Mouse (Mus musculus): Measurements from ENCODE around the gene Elk3.

Gene Elk3

DNA sequence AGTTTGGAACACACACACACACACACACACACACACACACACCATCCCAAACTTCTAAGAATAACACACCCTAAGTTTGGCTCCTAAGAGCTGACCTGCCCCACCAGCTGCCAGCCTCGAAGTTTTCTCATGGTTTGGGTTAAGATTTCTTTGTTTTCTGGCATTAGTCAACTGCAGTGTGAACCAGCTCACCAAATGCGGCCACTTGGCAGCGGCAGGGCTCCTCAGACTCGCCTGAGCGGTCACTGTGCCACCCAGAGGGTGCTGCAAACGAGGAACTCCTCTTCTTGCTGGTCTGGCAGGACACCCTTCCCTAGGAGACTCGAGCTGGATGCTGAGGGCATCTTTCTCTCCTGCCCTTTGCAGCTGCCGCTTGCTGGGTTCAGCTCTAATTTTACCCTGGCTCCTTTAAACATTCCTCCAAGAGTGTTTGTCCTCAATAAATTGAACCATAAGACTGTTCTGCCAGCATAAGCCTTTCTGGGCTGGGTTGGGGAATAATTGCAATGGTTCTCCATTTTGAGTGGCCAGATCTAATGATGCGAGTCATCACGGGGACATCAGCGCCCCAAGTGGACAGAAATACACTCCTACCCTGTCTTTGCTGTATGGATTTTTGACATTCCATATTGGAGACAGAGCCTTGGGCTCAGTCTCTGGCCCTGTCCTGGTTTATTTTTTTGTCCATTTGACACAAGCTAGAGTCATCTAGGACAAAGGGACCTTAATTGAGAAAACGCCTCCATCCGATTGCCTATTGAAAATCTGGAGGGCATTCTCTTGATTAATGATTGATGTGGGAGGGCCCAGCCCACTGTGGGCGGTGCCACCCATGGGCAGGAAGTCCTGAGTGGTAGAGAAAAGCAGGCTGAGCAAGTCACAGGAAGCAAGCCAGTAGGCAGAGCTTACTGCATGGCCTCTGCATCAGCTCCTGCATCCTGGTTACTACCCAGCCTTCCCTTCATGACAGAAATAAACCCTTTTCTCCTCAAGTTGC is 37.7 kb downstream of the Elk3 start:
- in situ Hi-C loops (cut with MboI; ENCODE audit: low sequenced_read_pairs): no loop called here

DNA sequence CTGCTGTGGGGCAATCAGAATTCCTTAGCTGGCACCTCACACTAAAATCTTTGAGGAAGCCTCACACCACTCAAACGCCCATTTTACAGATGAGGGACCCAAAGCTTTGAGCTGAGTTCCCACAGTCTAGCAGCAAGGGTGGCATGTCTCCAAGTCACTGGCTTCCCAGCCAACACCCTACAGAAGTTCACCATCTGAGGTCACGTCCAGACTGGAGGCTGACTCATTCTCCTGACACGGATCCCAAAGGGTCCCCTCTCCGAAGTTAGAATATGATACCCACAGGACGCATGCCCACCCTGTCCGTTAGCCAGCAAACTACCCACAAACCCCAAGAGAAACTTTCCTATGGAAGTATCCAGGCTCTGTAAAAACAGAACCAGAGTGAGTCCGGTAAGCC is 39.1 kb downstream of the Elk3 start:
- in situ Hi-C loops (cut with MboI; ENCODE audit: low sequenced_read_pairs): no loop called here

DNA sequence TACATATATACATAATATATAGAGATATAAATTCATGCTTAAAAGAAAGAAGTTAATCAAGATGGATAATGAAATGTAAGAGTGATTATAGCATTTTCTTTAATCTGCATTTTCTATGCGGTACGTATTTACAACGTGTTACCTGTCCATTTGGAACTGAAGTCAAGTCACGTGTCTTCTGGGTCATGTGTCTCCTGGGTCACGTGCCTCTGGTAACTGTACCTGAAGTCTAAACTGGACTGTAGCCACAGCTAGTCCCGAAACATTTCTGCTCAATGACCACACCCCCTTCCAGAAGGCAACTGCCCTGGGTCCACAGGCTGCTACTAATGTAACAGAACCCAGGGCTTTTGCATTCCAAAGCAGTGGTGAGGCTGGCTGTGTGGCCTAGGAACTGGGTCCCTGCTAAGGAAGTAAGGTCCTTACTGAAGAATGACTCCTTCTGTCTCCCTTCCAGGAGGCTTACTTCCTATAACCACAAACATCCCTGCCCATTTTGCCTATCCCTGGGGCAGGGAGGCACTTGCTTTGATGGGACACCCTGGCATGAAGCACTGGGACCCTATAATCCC is 40.0 kb downstream of the Elk3 start:
- in situ Hi-C loops (cut with MboI; ENCODE audit: low sequenced_read_pairs): no loop called here

DNA sequence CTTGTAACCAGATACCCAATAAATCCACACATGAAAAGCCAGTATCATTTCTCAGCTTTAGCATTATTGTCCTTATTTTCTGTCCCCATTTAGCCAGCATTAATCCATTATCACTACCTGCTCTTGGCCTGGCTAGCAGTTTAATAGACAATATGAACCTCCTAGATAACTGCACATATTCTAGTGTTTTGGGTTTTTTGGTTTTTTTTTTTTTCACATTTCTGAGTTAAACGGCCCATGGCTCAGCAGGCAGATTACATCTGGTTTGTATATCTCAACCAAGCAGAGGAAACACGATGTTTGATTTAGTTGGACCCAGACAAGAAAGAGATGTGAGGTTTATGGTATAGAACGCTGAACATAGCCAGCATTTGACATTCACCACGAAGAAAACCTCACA is 41.2 kb downstream of the Elk3 start:
- in situ Hi-C loops (cut with MboI; ENCODE audit: low sequenced_read_pairs): no loop called here

DNA sequence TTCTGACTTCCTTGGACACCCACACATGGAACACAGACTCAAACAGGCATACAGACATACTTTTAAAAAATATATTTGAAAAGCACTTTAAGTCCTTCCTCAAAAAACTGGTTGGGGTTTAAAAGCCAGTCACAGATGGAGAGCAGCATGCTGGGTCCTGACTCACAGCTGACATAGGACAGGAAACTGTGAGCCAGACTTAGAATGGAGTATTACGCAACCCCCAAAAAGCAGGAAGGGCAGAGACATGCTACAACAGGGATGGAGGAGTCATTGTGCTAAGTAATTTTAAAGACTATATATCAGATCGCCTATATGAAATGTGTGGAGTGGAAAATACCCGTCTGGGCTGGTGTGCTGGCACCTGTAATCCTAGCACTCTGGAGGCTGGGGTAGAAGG is 42.6 kb downstream of the Elk3 start:
- in situ Hi-C loops (cut with MboI; ENCODE audit: low sequenced_read_pairs): no loop called here

DNA sequence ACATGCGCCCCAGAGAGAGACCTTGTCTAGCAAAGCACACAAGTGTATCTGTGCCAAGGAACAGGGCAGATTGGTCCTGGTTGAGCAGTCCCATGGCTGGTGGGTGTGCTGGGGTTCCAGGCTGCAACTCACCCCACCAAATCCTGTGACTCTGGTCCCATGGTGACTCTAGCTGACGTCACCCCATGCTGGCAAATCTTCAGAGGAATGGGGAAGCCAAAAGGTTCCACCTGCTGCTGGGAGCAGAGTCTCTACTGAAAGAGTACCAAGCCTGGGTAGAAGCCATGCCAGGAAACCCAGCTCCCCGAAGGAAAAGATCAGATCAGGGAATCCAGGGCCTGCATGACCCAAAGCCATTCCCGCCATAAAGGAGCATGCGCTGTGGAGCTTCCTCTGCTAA is 43.4 kb downstream of the Elk3 start:
- in situ Hi-C loops (cut with MboI; ENCODE audit: low sequenced_read_pairs): no loop called here

DNA sequence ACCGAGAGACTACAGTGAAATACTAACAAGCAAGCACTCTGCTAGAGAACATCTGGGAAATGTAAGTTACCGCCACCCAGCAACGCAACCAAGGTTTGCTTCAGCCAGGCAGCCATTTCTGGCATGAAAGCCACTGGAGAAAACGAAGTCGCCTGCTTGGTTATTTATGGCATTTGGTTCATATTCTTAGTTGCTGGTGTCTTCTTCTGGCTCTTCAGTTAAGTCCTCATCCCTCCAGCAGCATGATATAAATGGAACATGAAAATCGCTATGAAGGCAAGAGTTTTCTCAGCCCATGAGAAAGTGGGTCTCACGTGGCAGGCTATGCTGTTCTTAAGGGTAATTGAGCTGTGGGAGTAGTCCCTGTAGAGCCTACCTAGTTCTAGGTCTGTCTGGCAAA is 44.4 kb downstream of the Elk3 start:
- in situ Hi-C loops (cut with MboI; ENCODE audit: low sequenced_read_pairs): no loop called here

DNA sequence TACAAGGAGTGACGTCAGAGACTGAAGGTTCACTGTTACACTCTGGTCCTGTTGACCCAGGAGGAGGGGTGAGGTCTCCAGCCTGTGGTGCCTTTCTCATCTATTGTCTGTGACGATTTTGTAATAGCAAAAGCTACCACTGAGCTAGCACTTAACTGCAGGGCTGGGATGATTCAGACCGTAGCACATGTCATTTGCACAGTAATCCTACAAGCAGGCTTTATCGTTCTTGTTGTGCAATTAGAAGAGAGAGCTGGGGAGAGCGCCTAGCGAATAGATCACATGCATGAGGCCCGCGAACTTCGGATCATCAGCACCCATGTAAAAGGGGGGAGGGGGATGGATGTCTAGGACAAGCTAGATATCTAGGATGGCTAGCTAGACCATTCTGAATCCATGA is 45.1 kb downstream of the Elk3 start:
- in situ Hi-C loops (cut with MboI; ENCODE audit: low sequenced_read_pairs): no loop called here

DNA sequence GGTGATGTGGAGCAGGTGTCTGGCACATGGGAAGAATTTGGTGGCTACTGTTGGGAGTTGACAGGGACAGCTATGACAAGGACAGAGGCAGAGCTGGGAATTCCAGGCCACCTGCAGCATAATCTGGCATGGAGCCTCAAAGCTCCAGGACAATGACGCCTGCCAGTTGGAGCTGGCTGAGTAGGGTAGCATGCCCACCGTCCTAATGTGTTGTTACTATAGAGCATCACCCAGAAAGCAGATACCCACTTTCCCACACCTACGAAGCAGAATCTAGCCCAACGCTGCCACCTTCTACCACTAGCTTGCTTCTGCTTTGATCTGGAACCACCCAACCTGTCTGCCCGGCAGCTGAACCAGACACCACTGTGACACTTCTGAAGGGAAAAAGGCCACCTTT is 46.9 kb downstream of the Elk3 start:
- in situ Hi-C loops (cut with MboI; ENCODE audit: low sequenced_read_pairs): no loop called here

DNA sequence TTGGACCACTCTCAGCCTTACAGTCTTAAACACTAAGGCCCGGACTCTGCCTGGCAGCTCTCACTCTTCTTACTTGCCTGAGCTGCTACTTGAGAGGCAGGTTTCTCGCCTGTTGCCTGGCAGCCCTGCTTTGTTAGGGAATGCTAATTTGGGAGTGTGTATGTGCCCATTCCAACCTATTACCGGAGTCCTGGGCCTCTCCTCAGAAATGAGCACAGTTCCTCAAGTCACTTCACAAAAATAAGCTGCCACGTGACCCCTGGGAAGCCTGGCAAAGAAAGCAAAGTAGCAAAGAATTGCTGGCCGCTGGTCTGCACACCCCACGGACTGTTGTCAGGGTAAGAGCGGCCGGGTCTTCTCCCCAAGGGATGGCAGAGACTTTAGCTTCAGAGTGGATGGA is 47.5 kb downstream of the Elk3 start:
- in situ Hi-C loops (cut with MboI; ENCODE audit: low sequenced_read_pairs): no loop called here

DNA sequence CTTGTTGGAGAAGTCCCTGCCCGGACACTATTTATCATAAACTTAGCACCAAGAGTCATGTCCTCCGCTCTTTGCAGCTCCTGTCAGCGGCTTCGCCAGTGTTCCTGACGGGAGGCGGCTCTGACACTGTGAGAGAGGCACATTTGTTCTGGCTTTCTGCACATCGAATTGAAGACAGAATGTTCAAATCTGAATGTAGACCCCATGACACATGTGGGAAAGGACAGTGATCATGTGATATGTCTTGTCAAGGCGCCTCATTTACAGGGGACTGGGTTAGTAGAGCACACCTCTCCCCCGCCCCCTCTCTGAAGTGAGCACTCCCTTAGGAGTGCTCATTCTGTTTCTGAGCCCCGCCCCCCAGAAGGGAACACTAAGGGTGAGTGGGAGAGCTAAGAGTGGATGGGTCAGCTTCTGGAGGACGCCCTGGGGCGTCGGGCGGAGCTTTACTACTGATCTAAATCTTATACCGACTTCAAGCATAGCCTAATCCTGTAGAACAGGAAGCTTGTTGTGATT is 48.9 kb downstream of the Elk3 start:
- in situ Hi-C loops (cut with MboI; ENCODE audit: low sequenced_read_pairs): no loop called here

DNA sequence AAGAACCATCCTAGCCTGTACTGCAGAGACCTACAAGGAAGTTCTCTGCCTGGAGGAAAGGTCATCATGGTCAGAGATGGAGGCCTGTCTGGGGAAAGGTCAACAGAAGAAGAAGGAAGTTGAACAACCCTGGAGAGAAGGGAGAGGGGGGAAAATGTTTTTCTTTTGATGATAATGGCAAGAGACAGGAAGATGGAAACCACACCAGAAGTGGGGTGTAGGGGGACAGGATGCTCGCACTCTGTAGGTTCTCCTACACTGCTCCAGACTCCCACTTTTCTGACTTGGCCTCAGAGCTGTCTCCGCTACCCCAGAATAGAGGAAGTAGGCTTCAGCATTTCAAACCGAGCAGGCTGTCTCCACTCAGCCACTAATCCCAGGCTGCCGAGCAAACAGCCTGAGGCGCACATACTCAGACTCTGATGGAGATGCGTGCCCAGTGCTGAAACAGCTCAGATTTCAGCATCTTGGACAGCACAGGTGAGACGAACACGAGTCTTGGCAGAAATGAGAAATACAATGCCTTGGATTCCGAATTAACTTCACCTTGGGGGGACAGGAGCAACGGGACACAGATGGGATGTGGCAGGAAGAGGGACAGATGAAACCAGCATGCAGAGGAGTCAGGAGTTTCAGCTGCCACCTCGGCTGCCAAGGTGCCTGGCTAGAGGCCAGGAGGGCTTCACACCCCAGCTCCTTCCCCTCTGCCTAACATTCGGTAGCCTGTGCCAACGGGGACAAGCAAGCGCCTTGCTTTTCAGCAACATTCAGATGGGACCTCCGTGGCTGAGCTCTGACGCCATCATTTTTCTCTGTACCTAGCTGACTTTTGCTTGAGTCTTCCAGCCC is 49.6 kb downstream of the Elk3 start:
- in situ Hi-C loops (cut with MboI; ENCODE audit: low sequenced_read_pairs): no loop called here

DNA sequence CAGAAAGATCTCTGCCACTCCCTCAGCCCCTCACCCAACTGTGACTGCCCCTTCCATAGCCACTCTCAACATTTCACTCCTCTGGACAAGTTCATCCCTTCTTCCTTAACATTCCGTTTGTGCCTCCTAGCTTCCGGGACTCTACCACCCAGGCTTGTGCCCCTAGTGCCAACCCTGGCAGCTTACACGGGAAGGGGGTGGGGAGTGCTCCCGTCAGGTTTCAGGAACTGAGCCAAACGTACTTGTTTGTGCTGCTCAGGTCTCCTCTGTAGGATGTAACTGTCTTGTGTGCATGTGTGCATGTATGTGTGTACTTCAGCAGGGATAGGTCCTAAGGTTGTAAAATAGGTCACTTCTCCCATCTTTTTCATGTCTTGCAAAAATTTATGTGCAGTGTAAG is 51.1 kb downstream of the Elk3 start:
- in situ Hi-C loops (cut with MboI; ENCODE audit: low sequenced_read_pairs): no loop called here

DNA sequence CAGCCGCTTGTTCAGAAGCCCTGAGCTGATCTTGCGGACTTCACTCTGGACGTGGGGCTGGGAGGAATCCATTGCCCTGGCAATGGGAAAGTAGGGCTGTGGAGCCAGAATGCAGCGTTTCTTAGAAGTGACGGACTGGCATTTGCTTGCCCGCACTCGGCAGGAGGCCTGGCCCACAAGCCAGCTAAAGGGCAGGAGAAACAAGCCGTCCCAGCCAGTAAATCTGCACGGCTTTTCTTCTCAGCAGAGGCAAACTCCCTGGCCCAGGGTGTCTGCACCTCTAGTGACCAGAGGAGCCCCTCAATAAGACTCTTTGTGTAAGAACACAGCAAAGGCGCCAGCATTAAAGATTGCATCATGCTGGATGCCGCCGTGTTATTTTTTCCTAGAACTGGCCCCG is 55.6 kb downstream of the Elk3 start:
- in situ Hi-C loops (cut with MboI; ENCODE audit: low sequenced_read_pairs): no loop called here

DNA sequence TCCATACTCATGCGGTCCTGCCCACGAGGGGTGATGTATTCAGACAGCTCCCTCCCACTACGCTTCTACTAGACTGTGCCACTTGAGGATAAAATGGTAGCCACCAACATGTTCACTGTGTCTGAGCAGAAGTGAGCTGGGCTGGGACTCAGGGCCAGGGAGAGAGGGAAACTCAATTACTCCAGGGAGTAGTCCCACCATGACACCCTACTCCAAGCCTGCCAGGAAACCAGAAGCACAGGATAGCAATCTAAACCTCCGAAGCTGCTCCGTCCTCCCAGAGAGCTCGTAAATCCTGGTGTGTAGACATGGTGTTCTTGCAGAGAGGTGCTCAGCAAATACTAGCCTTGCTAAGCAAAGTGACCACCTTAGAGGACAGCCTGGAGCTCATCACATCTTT is 57.8 kb downstream of the Elk3 start:
- in situ Hi-C loops (cut with MboI; ENCODE audit: low sequenced_read_pairs): no loop called here

DNA sequence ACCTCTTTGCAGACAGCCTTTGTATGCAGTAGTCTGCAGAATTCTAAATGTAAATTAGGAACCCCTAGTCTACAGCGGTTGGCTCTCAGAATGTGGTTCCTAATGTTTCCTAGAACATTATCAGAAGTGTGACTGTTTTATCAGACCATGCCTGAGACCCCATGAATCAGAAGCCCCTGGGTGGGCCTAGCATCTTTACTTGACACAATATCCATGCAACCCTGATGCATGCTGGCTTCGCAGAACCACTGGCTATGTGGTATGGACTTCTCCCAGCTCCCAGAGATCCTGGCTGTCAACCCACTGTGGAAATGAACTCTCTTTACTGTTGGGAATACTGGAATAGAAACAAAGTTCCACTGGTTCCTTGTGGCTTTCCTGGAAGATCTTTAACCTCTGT is 58.3 kb downstream of the Elk3 start:
- in situ Hi-C loops (cut with MboI; ENCODE audit: low sequenced_read_pairs): no loop called here

DNA sequence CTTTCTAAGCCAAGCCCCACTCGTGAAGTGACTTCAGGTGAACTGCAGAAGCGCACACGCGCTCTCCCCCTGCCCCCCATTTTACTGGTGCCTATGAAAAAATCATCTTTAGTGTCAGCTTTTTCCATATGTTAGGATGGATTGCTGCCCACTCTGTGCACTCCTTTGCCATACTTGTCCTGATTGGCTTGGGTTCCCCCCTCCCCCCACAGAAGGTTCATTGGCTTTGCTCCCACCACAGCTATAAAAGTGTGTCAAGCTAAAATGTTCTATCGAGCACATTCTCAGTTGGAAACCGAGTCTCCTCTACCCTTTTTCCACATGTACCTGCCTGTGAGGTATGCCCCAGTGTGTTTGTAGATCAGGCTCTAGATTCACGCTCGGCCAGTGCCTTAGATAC is 59.5 kb downstream of the Elk3 start:
- in situ Hi-C loops (cut with MboI; ENCODE audit: low sequenced_read_pairs): no loop called here

DNA sequence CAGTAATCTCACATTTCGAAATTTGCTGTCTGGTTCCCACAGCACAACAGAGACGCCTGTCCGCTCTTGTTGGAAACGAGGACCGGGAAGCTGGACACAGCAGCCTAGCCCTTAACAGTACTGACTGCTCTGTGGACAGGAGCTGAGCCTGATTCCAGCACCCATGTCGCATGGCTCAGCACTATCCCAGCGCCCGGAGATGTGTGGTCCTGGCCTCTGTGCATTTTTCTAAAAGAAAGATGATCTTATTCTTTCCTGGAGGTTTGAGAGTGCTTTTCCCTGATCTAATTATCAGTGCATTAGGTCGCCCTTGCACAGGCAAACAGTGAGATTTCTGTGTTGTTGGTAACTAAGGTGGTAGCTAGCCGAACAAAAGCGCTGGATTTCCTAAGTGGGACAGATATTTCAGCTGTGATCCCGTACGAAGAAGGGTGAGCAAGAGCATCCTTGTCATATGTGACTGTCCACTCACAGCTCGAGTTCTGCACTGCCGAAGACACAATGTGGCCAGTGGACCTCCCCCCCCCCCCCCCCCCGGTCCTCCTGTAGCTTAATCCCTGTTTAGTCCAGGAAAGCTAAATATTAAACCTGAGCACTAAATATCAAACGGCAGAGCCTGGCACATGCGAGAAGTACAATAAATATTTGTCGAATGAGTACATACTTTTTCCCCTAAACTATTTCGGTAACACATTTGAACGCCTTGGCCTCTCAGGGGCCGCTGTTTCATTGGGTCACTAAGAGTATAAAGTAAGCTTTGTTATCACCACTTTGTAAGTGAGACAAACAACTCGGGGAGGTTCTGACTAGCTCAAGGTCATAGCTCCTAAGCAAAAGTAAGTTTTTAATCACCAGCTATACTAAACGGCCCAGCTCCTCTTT is 60.3 kb downstream of the Elk3 start:
- in situ Hi-C loops (cut with MboI; ENCODE audit: low sequenced_read_pairs): no loop called here

DNA sequence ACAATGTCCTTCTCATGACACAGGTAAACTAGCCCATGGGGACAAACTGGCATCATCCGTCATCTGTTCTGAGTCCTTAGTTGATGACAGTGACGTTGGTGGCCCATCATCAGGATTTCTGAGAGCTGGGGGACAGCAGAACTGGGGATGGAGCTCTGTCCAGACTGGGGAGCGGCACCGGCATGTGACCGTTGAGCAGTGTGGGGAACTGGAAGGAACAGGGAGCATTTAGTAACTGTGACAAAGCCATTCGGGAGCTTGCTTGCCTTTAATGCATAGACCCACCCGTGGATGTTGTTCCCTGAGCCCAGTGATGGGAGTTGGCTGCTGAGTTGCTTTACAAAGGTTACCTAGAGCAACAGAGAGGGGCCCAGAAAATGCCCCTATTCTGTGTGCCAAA is 61.0 kb downstream of the Elk3 start:
- in situ Hi-C loops (cut with MboI; ENCODE audit: low sequenced_read_pairs): no loop called here

DNA sequence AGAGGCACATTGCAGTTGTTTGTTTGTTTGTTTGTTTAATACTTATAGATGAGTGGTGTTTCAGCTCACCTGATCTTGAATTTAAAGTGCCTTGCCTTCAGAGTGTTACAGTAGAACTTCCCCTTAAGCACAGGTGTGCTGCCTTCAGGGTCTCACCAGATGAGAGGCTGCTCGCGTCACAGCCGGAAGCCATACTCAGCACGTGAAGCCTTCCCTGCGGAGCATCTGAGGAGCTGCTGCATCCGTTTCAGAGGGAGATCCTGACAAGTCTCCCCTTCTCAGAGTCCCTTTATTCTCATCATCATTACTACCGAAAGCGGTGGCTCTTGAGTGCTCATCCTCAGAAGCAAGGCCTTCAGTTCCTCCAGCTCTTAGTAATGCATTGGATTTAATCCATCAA is 62.5 kb downstream of the Elk3 start:
- in situ Hi-C loops (cut with MboI; ENCODE audit: low sequenced_read_pairs): no loop called here
